Mouse (Mus musculus): ENCODE results near the gene Fbxw10. TPM values are rescaled to one million over a fixed set of nuclear protein-coding genes. Genes with fewer than 3 reads are reported as not detected.

The Fbxw10 gene
- total and polyA plus RNA-seq, 2 experiments from 2014 or later = 0.49 to 0.72 TPM

DNA sequence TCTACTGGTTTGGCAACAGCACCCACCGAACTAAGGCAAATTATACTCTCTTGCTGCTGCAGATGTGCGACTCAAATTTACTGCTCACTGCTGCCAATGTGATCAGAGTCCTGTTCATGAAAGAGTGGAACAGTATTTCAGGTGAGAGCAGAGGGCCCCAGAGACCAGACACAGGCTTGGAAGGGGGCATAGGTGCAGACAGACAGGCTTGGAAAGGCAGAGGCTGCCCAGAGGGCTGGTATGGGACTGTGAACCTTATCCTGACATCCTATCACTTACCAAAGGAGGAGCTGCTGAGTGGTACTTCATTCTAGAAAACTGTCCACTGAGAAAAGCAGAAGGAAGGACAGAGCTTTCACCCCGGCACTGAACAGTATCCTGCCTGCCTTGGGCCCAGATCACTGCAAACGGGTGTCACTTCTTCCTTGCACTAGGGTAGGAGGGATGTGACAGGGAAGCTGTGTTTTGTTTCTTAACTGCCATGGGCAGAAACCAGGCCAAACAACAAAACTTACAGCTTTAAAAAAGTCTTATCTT, 854 bp downstream of the Fbxw10 start:
- no peak for TF ChIP-seq CTCF (IDR thresholded peaks at IDR 0.05)
- Histone ChIP-seq H3K9me3 (ENCODE audit: low read length) (no peaks in the 10 kb centered on the region), H3K4me1 (ENCODE audit: insufficient read depth, low read length) (no peaks in the 10 kb centered on the region), H3K27me3 (ENCODE audit: insufficient read depth, low read length) (no peaks in the 10 kb centered on the region), H3K27ac (ENCODE audit: low read depth, low read length) (no peak overlapping the region), H3K4me3 (ENCODE audit: low read depth, low read length) (no peak overlapping the region), H3K9ac (replicated peaks; ENCODE audit: low read length, poor library complexity, severe bottlenecking) (no peak overlapping the region), H3K4me2 (ENCODE audit: low read depth, low read length, poor library complexity, severe bottlenecking) (no peak overlapping the region), H3K36me3 (ENCODE audit: insufficient read depth, low read length) (no peaks in the 10 kb centered on the region)
- ATAC-seq (ENCODE audit: low FRiP score) (no peak), DNase-seq (ENCODE audit: low spot score) (no peak)
- 66% methylated on average over 4 of the region's 4 CpGs for WGBS

DNA sequence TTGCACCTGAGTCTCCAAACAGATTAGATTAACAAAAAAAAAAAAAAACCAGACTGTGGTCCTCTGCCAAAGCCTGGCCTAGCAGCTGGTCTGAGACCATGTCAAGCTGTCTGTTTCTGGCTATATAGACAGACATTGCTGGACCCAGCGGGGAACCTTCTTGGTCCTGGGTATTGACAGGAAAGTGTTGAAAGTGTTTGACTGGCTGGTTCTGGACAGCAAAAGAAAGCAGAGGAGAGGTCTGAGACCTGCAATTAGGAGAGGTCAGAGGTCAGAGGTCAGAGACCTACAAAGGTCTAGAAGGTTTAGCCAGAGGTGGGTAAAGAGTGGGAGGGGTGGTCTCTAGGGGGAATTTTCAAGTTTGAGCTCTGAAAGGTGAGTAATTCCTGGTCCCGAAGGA, 1.4 kb downstream of the Fbxw10 start:
- Histone ChIP-seq H3K36me3 (ENCODE audit: insufficient read depth, low read length) (no peaks in the 10 kb centered on the region), H3K9ac (replicated peaks; ENCODE audit: low read length, poor library complexity, severe bottlenecking) (no peak overlapping the region), H3K27me3 (ENCODE audit: insufficient read depth, low read length) (no peaks in the 10 kb centered on the region), H3K4me1 (ENCODE audit: insufficient read depth, low read length) (no peaks in the 10 kb centered on the region), H3K4me2 (ENCODE audit: low read depth, low read length, poor library complexity, severe bottlenecking) (no peak overlapping the region), H3K27ac (ENCODE audit: low read depth, low read length) (no peak overlapping the region), H3K4me3 (ENCODE audit: low read depth, low read length) (no peak overlapping the region), H3K9me3 (ENCODE audit: low read length) (no peaks in the 10 kb centered on the region)
- ATAC-seq (ENCODE audit: low FRiP score) (no peak), DNase-seq (ENCODE audit: low spot score) (peak; percentile 46)
- TF ChIP-seq CTCF (IDR thresholded peaks at IDR 0.05) = no peak
- WGBS = 63% methylated on average over 2 of the region's 2 CpGs

DNA sequence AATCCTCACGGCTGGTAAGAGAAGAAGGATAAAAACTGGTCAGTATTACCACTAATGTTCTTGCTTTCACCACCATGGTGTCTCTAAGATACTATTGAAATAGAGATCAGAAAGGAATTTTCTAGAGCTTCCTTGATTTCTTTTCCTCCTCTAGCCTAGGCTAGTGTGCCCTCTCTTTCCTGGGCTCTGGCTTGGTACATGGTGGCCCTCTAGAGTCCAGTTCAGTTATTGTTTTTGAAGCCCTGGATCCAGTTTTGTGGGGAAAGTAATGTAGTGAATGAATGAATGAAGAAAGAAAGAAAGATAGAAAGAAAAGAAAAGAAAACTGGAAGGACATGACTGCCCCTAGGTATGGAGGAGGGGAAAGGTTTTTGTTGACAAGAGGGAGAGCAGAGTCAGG, 4.3 kb downstream of the Fbxw10 start:
- 54% methylated on average over 1 of the region's 1 CpGs for WGBS
- no peaks in the 10 kb centered on the region for H3K4me1 ChIP-seq (ENCODE audit: insufficient read depth, low read length)
- DNase-seq (ENCODE audit: low spot score) (peak; percentile 14), ATAC-seq (ENCODE audit: low FRiP score) (no peak)
- peak; percentile 62 for TF ChIP-seq CTCF (IDR thresholded peaks at IDR 0.05)
- H3K27me3 ChIP-seq (ENCODE audit: insufficient read depth, low read length) = no peaks in the 10 kb centered on the region
- H3K9ac ChIP-seq (replicated peaks; ENCODE audit: low read length, poor library complexity, severe bottlenecking) = no peak overlapping the region
- H3K36me3 ChIP-seq (ENCODE audit: insufficient read depth, low read length) = no peaks in the 10 kb centered on the region
- H3K4me2 ChIP-seq (ENCODE audit: low read depth, low read length, poor library complexity, severe bottlenecking) = no peak overlapping the region
- H3K27ac ChIP-seq (ENCODE audit: low read depth, low read length) = no peak overlapping the region
- H3K9me3 ChIP-seq (ENCODE audit: low read length) = no peaks in the 10 kb centered on the region
- no peak overlapping the region for H3K4me3 ChIP-seq (ENCODE audit: low read depth, low read length)

DNA sequence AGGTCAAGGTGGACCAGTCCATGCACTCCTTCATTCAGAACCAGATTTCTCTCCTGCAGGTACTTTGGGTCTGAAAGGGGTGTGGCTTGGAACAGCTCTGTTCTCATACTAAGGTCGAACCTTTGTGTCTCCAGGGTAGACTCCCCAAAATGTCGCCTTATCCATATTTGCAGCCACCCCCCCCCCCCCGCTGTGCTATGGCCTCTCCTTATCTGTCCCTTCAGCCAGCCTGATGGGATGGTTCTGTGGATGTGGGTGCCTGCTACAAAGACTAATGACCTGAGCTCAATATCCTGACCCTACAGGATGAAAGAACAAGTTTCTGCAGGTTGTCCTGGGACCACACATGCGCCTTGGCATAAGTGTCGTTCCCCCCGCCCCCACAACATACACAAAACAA, 6.5 kb downstream of the Fbxw10 start:
- H3K27ac ChIP-seq (ENCODE audit: low read depth, low read length) = no peak overlapping the region
- no peak for TF ChIP-seq CTCF (IDR thresholded peaks at IDR 0.05)
- H3K9me3 ChIP-seq (ENCODE audit: low read length) = no peaks in the 10 kb centered on the region
- 94% methylated on average over 6 of the region's 6 CpGs for WGBS
- ATAC-seq (ENCODE audit: low FRiP score) (no peak), DNase-seq (ENCODE audit: low spot score) (no peak)
- no peaks in the 10 kb centered on the region for H3K27me3 ChIP-seq (ENCODE audit: insufficient read depth, low read length)
- H3K4me3 ChIP-seq (ENCODE audit: low read depth, low read length) = no peak overlapping the region
- no peaks in the 10 kb centered on the region for H3K4me1 ChIP-seq (ENCODE audit: insufficient read depth, low read length)
- no peak overlapping the region for H3K9ac ChIP-seq (replicated peaks; ENCODE audit: low read length, poor library complexity, severe bottlenecking)
- no peaks in the 10 kb centered on the region for H3K36me3 ChIP-seq (ENCODE audit: insufficient read depth, low read length)
- H3K4me2 ChIP-seq (ENCODE audit: low read depth, low read length, poor library complexity, severe bottlenecking) = no peak overlapping the region

DNA sequence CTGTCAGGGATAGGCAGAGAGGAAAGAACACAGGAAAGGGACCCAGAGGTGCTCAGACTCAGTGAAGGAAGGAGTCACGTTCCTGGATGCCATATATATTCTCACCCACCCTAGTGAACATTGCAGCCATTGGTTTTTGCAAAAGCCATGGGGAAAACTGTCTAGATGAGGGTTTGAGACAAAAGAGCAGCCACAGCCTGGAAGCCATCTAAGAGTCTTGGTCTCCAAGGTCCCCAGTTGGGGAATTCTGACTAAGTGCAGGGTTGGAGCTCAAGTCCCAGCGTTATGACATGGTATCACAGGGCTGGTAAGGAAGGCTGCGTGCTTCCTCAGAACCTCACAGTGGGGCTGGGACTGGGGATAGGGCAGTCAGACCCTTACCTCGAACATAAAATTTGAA, 18.7 kb downstream of the Fbxw10 start:
- Histone ChIP-seq H3K36me3 (ENCODE audit: insufficient read depth, low read length) (no peaks in the 10 kb centered on the region), H3K9me3 (ENCODE audit: low read length) (no peaks in the 10 kb centered on the region), H3K9ac (replicated peaks; ENCODE audit: low read length, poor library complexity, severe bottlenecking) (no peak overlapping the region), H3K4me3 (ENCODE audit: low read depth, low read length) (no peak overlapping the region), H3K27me3 (ENCODE audit: insufficient read depth, low read length) (no peaks in the 10 kb centered on the region), H3K4me1 (ENCODE audit: insufficient read depth, low read length) (no peaks in the 10 kb centered on the region), H3K4me2 (ENCODE audit: low read depth, low read length, poor library complexity, severe bottlenecking) (no peak overlapping the region), H3K27ac (ENCODE audit: low read depth, low read length) (no peak overlapping the region)
- 82% methylated on average over 4 of the region's 4 CpGs for WGBS
- DNase-seq (ENCODE audit: low spot score) (no peak), ATAC-seq (ENCODE audit: low FRiP score) (no peak)
- TF ChIP-seq CTCF (IDR thresholded peaks at IDR 0.05) = no peak

DNA sequence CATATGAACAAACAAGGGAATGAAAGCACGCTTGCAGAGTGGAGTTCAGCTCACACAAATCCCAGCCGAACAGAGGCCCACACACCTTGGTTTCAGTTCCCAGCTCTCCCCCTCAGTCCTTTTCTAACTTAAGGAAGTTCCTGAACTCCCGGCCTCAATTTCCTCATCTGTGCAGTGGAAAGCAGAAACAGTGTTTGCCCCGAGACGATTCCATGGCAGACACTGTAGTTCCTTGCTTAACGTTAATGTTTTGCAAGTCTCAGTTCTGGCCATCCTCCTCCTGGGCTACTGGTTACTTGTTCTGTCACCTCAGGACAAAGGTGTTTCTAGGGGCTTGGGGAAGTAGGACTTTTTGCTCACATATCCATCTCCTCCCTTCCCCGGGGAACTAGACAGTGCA, 19.8 kb downstream of the Fbxw10 start:
- ATAC-seq (ENCODE audit: low FRiP score) = no peak
- Histone ChIP-seq H3K27me3 (ENCODE audit: insufficient read depth, low read length) (no peaks in the 10 kb centered on the region), H3K9me3 (ENCODE audit: low read length) (no peaks in the 10 kb centered on the region), H3K9ac (replicated peaks; ENCODE audit: low read length, poor library complexity, severe bottlenecking) (no peak overlapping the region), H3K4me2 (ENCODE audit: low read depth, low read length, poor library complexity, severe bottlenecking) (no peak overlapping the region), H3K4me3 (ENCODE audit: low read depth, low read length) (no peak overlapping the region), H3K4me1 (ENCODE audit: insufficient read depth, low read length) (no peaks in the 10 kb centered on the region), H3K27ac (ENCODE audit: low read depth, low read length) (no peak overlapping the region), H3K36me3 (ENCODE audit: insufficient read depth, low read length) (no peaks in the 10 kb centered on the region)
- no peak for DNase-seq (ENCODE audit: low spot score)
- no peak for TF ChIP-seq CTCF (IDR thresholded peaks at IDR 0.05)
- WGBS = 84% methylated on average over 7 of the region's 7 CpGs
